Mouse (Mus musculus) brain, adult 2 months (tissue): ENCODE data around the gene Gm49318.
"Not testable (repeated sequence)": the region's sequence is repeated elsewhere in the genome, so short reads cannot be mapped to it uniquely, and the experiment has no call there.

Experiments
- DNase-seq: peaks from one replicate; pipeline ENCODE4 v3.0.0; 2011; ENCODE audit warnings: low read depth, low spot score

Gene Gm49318

DNA sequence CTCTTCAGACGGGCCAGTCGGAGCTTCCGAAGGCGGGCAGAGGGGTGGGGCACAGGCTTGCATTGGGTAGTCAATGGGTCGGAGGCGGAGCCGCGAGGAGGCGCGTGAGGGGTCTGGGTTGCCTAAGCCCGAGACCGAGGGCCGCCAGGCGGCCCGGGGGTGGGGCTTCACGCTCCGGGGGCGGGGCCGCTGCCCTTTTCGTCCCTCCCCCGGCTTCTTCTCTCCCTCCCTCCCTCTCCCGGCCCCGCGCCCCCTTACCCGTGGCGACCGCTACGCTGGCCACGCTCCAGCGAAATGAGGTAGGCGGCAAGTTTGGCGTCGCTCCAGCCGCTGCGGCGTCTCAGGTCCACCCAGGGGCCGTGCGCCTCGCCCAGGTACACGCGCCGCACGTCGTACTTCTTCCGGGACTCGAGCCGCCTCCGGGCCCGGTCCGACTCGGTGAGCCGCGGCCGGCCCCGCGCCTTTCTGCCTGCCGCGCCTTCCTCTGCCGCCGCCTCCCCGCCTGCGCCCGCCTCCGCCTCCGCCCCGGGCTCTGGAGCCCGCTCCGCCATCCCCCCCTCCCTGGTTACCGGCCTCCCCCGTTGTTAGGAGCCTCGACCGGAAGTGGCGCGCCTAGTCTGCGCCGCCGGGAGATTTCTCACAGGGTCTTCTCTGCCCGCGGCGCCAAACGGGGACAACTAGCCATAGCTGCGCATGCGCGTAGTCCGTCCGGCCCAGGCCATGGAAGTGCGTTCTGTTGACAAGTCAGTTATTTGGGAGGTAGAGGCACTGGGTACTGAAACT lies at the start of gene Gm49318, which contains the start of gene Zfp653:
TSS of gene Gm49318 (minus strand) at position 469 of the 783 bp plus-strand sequence.
TSS of gene Zfp653 (minus strand) at position 586 of the 783 bp plus-strand sequence.
- DNase-seq, result peak; percentile 99

DNA sequence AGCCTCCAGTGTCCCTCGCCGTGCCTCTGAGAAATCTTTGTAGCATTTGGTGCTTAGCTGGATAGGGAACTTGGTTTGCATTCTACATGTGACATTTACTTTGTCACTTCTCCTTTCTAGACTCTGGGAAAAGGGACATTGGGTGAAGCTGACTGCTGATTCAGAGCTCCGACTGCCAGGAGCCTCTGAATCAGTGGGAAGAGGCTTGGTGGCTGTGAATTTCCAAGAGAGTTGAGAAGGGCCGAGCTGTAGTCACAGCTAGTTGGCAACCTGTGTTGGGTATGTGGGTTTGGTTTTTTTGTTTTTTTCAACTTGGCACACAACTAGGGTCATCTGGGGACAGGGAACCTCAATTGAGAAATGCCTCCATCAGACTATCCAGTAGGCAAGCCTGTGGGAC lies 48.5 kb upstream of the Gm49318 start:
- peak; percentile 80 for DNase-seq

DNA sequence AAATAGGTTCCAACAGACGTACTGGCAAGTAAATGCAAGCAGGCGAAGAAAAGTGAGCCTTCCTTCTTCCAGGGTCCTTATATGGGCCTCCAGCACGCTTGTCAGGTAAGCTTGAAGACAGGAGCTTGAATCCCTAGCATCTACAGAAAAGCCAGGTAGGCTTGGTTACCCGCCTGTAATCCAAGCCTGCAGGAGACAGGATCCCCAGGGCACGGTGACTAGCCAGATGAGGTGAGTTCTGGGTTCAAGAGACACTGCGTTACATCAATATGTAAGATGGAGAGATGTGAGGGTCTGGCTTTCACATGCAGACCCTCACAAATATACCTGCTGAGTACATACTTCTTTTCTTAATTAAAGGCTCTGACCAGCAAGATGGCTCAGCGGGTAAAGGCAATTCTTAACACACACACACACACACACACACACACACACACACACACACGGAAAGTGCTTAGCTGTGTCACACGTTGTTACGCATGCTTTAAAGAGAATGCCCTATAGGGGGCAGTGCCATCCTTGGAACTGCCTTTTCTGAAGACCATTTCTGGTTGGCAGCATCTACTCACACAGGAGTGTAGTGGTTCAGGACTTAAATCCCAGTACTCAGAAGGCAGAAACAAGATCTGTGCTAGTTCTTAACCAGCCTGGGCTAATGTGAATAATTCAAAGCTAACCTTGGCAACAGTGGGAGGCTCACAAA lies 46.8 kb upstream of the Gm49318 start:
- DNase-seq, result peak; percentile 95

GRCm38 (mm10) chr9:22116740-22117426 lies 45.8 kb upstream of the Gm49318 start, which contains the start of gene Elof1:
TSS of gene Elof1 (minus strand) at chr9:22117172.
- DNase-seq, result peak; percentile 99

DNA sequence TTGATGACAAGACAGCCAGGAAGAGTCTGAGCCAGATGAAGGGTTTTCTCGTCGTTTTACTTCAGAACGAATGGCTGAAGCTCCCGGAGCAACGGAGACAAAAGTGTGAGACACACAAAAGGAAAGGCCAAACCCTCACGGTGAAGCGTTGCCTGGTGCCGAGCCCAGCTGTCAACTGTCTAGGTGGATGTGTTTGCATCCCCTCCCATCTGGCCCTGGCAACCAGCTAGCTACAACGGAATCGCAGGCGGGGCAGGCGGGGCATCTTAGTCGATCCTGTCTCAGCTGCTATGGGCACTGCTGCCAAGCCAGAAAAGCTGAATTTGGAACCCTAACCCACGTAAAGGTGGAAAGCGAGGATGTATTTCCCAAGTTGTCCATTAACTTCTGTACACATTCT lies 45.0 kb upstream of the Gm49318 start:
- peak; percentile 28 for DNase-seq

GRCm38 (mm10) chr9:22115635-22116034 lies 44.6 kb upstream of the Gm49318 start:
- no peak for DNase-seq

DNA sequence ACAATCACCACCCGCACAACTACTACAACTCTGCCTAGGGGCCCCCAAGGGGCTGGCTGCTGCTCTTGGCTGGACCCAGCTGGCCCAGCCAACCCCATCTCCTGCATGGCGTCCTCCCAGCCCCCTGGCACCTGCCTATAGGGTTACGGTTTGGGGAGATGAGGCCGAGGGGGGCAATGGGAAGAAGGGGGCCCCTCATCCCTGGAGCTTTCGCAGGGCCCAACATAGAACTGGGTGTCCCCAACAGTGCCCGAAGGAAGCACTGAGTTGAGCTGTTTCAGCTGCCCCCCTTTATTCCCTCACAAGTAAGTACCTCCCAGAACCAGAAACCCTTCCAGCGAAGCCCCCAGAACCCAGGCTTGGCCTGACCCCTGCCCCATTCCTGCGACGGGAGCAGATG lies 37.1 kb upstream of the Gm49318 start:
- DNase-seq, result no peak

GRCm38 (mm10) chr9:22099922-22100321 lies 28.9 kb upstream of the Gm49318 start:
- no peak for DNase-seq

GRCm38 (mm10) chr9:22098993-22099696 lies 28.1 kb upstream of the Gm49318 start, which contains the start of gene Cnn1:
TSS of gene Cnn1 (plus strand) at chr9:22099216.
- DNase-seq, result no peak

DNA sequence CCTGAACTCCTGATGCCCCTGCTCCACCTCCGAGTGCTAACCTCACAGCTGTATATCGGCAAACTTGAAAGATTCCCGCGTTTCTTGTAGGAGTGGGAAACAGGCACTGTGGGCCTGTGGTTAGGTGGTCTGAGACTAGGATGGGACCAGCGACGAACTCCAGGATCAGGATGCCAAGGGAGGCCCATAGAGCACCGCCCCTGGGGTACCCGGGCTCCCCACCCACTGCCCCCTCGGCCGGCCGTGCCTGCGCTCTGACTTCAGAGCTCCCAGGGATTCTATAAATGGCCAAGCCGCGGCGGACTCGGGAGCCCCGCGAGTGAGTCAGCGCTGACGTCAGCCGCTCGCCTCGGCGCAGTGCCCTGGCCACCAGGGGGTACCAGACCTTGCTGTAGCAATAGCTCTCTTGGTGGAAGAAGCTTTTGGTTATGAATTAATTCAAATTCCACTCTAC lies 24.8 kb upstream of the Gm49318 start:
- DNase-seq, result peak; percentile 88

DNA sequence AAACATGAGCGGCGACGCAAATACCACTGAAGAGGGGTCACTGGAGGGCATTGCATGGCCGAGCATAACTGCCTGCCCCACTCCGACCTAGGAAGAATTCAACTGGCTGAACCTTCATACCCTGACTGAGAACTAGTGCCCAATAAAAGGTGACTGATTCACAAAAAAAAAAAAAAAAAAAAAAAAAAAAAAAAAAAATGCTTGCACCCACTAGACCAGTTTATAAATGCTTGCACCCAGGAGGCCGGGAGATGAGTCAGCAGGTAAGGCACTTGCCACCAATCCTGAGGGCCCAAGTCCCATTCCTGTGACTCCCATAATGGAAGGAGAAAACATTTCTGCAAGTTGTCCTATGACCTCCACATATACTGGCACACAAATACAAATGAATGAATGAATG lies 21.7 kb upstream of the Gm49318 start:
- no peak for DNase-seq

DNA sequence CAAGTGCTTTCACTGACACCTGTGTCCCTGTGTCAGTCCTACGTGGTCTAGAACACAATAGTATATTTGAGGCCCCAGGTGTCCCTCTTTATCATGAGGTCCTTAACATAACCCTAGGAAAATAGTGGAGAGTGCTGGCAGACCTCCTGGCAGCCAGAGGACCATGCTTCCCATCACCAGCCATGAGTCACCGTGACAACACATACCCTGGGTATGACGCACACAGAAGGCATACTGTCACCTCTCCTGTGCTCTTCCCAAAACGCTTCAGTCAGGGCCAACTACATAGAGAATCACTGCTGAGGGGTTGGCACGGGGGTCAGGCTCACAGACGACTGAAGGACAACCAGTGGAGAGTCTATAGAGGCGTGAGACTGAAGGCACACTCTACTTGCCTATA lies 18.9 kb upstream of the Gm49318 start:
- DNase-seq, result no peak

DNA sequence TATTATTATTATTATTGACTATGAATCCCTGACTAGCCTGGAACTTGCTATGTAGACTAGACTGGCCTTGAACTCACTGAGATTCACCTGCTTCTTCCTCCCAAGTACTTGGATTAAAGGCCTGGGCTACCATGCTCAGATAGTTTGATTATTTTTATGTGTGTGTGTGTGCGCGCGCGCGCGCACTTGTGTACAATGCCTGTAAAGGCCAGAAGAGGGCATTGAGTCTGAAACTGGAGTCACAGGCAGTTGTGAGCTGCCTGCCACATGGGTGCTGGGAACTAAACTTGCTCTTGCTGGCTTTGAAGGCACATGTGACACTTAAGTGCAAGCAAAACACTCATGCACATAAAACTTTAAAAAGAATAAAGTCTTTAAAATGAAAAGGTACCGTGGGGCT lies 18.2 kb upstream of the Gm49318 start:
- no peak for DNase-seq

DNA sequence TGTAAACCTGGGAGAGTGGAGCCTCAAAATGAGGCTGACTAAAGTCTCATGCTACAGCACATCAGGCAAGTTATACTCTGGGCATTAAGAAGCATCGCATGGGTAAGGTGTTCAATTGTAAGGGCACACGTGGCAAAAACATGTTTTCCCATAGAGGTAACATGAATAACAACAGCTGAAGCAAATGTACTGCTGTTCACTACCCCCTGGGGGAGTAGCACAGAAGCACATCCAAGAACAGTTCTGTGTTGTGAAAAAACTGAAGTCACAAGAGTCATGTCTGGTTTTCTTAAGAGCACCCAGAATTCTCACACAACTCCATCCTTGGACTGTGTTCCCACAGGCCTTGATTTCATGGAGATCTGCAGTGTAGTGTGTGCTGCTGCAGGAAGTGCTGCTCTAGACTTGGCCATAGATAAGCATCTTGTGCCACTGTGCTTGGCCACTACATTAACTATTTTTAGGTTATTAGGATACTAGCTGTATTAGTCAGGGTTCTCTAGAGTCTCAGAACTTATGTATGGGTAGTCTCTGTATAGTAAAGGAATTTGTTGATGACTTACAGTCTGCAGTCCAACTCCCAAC lies 16.1 kb upstream of the Gm49318 start:
- no peak for DNase-seq

DNA sequence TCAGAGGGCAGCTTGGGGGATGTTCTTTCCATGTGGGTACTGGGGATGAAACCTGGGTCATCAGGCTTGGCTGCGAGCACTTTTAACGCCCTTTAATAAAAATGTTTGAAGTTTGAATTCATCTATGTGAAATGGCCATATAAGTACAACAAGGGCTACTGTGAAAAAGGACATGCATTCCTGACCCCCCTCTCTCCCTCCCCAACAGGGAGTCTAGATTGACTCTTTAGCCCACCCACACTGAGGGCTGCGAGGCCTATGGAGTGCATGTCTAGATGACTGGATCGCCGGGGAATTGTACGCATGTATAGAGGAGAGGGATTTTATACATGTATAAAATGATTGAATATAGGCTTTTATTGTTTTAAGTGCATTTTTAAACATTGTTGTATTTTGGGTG lies 15.0 kb upstream of the Gm49318 start:
- no peak for DNase-seq

- DNase-seq, result peak; percentile 99
These were observed 14.2 kb upstream of the Gm49318 start, which contains the start of gene Ecsit for GRCm38 (mm10) chr9:22085022-22085834. TSS of gene Ecsit (minus strand) at chr9:22085438.

DNA sequence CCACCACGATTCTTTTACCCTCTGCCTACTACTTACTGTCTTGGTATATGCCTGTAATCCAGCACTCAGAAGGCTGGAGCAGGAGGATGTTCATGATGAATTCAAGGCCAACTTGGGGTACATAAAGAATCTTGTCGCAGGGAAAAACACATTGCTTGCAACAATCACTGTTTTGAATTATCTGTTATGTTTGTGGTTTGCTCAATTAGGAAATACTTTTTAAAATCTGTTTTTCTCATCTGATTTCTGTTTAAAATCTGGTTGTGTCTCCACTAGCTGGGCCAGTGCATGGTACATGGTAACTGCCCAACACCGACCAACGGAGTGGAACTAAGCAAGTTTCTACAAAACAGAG lies 13.6 kb upstream of the Gm49318 start:
- no peak for DNase-seq

GRCm38 (mm10) chr9:22076223-22076622 lies 5.2 kb upstream of the Gm49318 start:
- no peak for DNase-seq

DNA sequence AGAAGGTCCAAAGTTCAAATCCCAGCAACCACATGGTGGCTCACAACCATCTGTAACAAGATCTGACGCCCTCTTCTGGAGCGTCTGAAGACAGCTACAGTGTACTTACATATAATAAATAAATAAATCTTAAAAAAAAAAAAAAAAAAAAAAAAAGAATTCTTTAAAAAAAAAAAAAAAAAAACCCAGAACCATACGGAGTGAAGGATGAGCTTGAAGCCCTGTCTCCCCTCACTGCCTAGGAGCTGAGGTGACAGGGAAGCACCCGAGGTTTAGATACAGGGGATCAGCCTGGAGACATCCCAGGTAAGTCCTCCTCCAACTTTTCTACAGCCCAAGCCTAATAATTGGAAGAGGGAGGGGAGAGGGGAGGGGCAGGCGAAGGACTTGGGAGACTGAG lies 4.7 kb upstream of the Gm49318 start:
- not testable (repeated sequence) for DNase-seq

DNA sequence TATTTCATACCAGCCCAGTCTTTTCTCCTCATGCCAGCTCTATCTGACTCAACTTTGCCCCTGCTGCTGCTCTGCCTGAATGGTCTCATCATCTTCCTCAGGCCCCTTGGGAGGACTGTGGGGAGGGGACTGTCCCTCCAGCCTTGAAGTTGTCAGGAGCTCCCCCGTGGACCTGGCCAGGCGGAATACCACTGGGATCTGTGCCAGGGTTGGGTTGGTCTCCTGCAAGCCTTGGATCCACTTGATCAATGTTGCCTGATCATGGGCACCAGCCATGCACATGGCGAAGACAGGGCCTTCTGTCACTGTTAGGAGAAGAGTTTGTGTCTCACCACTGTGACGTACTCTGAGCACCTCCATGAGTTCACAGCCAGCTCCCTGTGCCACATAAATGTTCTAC lies 1.2 kb upstream of the Gm49318 start:
- DNase-seq, result no peak
